Mouse (Mus musculus): ENCODE data around the gene Aldh4a1. TPM values are rescaled to one million over a fixed set of nuclear protein-coding genes. Genes with fewer than 3 reads are reported as not detected.

Aldh4a1 gene
- total RNA-seq, 2 experiments from 2014 or later, result 64.1 to 68.5 TPM

- intact Hi-C loops (cut with DNase I), result no loop called here
- DNase-seq (ENCODE audit: low spot score), result no peak
Observed at GRCm38 (mm10) chr4:139646916-139647315, 24.2 kb downstream of the Aldh4a1 start.

DNA sequence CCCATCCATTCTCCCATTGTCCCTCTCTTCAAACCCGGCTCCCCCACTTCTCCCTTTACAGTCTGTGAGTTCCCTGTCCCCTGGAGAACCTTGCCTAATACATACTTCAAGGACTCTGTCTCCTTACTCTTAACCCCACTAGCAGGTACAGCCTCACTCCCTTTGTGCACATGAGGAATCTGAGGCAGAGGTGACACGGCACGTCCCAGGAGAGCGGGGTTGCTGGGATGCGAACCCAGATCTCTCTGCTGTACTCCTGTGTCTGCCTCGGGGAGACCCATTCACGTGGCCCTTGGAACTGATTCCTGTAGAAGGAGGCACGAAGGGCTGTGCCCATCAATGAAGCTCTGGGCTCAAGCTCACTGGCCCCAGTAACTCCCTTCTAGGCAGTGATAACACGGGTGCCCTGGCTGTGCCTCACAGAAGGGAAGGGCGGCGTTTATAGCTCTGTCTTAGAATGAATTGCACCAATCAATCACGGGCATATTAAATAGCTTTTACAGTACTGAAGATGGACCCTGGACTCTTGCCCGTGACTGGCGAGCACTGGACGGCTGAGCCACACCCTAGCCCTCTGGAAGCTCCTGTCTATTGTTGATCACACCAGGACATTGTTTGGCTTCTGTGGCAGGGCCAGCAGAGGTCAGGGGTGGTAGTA is 27.5 kb downstream of the Aldh4a1 start:
- intact Hi-C loops (cut with DNase I), result no loop called here
- no peak for DNase-seq (ENCODE audit: low spot score)

DNA sequence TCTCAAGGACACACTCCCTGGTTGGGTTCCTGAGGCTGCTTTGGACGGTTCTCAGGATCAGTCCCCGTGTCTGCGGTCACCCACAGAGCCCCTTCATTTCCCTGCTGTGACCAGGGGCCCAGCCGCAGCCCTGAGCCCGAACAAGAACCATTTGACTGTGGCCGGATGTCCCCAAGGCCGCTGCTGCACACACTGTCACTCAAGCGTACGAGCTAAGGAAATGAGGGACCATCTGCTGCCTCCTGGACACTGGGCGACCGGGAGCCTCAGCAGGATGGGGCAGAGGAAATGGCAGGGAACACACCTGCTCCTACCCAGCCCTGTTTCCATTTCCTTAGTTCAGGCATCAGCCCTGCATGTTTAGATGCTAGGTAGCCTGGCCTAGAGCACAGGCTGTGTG is 28.2 kb downstream of the Aldh4a1 start:
- DNase-seq (ENCODE audit: low spot score), result no peak
- intact Hi-C loops (cut with DNase I), result no loop called here

DNA sequence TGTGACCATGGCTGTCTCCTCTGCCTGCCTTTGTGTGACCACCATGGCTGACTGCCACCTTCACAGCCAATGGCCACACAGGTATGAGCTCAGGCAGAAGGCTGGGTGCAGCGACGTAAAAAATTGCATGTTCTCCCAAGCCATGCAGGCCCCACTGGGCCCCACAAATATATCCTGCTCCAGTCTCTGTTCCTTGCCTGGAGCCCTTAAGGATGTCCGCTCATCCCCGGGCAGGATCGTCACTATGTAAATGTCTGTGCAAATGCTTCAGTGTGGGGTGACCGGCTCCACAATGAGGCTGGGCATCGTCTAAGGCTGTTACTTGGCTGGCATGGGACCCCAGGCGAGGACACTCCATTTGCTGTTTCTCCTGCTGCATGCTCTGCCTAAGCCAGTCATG is 30.6 kb downstream of the Aldh4a1 start, which contains the start of gene Tas1r2:
Gene Tas1r2 (plus strand): TSS at position 301 of the 400 bp plus-strand sequence.
- intact Hi-C loops (cut with DNase I), result no loop called here
- DNase-seq (ENCODE audit: low spot score), result no peak

- intact Hi-C loops (cut with DNase I), result no loop called here
- no peak for DNase-seq (ENCODE audit: low spot score)
Observed at GRCm38 (mm10) chr4:139661897-139662296, 39.2 kb downstream of the Aldh4a1 start.

DNA sequence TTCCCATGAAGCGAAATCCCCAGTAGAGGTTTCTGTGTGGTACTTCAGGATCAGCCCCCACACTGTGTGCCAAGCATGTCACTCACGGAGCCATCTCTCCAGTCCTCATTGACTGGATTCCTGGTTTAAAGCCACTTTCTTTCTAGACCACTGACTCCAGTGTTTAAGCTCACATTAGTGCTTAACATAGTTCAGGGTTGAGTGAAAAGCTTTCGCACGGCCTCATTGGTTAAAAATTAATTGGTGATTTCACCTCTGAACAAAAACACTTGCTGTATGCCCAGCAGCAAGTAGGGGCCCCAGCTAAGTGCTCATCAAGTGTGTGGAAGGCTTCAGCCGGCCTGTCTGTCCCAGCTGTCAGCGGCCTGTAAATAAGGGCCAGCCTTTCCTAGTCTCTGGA is 45.0 kb downstream of the Aldh4a1 start:
- no peak for DNase-seq (ENCODE audit: low spot score)
- intact Hi-C loops (cut with DNase I), result no loop called here

DNA sequence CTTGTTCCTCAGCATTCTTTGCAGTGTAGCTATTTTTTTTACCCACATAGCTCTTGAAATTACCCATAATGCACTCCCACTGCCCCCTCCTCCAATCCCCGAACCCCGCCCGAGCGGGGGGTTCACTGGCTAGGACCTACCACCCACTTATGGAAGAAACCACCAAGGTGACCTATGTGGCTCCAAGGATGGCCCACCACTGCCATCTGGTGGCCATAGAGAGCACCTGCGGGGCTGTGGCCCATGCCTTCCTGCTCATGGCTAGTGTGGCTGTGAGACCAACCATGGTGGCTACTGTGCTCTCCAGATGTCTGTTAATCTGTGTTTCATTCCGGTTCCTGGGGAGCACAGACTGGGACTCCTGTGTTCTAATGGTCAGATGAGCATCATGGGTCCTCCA is 47.2 kb downstream of the Aldh4a1 start:
- no peak for DNase-seq (ENCODE audit: low spot score)
- intact Hi-C loops (cut with DNase I), result loop anchor here (2.0 kb wide), 1 partner anchor 25 kb away; no protein-coding TSS in a partner anchor

DNA sequence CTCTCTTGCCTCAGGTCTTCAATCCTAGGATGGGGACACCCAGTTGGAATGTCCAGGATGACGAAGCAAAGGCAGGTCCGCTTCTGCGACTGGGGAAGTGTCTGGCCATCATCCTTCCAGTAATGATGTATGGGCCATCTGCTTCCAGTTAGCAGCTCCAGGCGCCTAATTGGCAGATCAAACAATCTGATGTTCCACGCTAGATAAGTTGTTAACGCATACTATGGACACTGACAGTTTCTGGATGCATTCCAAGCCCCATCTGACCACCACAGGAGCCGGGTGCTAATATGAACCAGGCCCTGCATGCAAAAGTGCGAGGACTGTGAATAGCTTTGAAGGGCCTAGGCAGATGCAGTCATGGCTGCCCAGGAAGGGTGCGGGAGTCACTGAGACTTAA is 53.0 kb downstream of the Aldh4a1 start:
- intact Hi-C loops (cut with DNase I), result no loop called here
- no peak for DNase-seq (ENCODE audit: low spot score)

- DNase-seq (ENCODE audit: low spot score), result no peak
Observed at GRCm38 (mm10) chr4:139683728-139684638, 61.3 kb downstream of the Aldh4a1 start.

GRCm38 (mm10) chr4:139684639-139685017 is 62.0 kb downstream of the Aldh4a1 start:
- intact Hi-C loops (cut with DNase I), result loop anchor here (1.0 kb wide), 1 partner anchor 174 kb away; no protein-coding TSS in a partner anchor
- no peak for DNase-seq (ENCODE audit: low spot score)

More at GRCm38 (mm10) chr4:139683728-139684638, 61.3 kb downstream of the Aldh4a1 start:
- intact Hi-C loops (cut with DNase I), result loop anchor here (1.0 kb wide), 1 partner anchor 174 kb away; no protein-coding TSS in a partner anchor

GRCm38 (mm10) chr4:139688058-139688457 is 65.4 kb downstream of the Aldh4a1 start:
- intact Hi-C loops (cut with DNase I), result no loop called here
- DNase-seq (ENCODE audit: low spot score), result no peak

DNA sequence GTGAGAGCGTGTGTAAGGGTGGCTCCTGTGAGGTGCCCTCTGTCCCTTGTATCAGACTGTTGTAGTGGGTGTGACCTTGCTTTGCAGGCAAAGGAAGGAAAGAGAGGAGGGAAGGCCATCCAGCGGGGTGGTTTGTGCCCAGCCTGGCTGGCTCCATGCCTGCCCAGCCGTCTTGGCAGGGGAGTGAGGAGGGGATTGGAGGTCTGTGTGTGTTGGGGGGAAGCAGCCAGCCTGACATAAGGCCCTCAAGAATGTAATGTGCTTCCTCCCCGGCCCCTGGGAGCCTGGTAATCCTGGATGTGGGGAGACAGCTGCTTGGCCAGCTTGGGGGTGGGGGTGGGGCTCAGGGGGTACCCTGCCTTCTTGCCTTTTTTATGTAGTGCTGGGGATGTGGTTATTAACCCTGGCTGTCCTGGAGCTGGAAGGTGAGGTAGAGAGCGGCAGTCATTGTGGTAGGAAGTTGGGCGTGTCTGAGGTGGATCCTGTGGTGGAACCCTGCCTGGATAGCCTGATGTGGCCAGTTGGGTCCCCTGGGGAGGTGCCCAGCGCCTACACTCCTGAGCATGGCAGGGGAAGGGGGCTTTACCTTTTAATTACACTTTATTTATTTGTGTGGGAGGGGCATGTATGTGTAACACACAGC is 67.1 kb downstream of the Aldh4a1 start:
- DNase-seq (ENCODE audit: low spot score), result no peak
- intact Hi-C loops (cut with DNase I), result no loop called here

DNA sequence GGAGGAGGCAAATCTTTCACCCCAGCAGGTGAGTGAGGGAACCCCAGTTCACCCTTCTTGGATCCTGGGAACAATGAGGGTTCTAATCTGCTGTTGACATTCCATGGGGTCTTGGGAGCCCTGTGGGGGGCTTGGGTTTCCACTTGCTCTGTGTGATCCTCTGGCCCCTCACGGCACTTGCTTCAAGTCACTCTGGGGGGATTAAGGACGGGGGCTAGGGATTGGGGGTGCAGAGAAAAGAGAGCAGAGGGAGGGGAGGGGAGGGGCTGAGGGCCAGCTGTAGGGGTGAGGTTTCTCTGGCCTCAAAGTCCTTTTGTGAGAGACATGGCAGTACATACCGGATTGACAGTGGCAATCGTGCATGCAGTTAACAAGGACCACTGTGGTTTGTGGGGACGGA is 70.6 kb downstream of the Aldh4a1 start:
- DNase-seq (ENCODE audit: low spot score), result no peak
- intact Hi-C loops (cut with DNase I), result no loop called here

GRCm38 (mm10) chr4:139697755-139698154 is 75.1 kb downstream of the Aldh4a1 start:
- no peak for DNase-seq (ENCODE audit: low spot score)
- intact Hi-C loops (cut with DNase I), result no loop called here

DNA sequence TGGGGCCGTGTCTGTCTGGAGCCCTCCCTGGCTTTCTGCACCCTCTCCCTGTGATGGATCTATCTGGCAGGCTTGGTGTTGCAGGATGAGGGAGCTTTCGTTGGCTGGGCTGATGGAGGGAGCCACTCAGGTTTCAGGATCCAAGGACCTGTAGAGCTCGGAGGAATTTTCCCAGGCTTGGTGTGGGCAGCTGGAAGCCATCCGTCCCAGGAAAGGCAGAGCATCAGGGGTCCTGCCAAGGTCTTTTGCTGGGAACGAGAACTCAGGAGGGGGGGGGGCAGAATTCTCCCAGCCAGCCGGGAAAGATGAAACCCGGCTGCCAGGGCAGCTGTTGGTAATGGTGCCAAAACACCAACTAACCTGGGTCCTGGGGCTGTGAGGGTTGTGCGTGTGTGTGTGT is 75.9 kb downstream of the Aldh4a1 start:
- intact Hi-C loops (cut with DNase I), result no loop called here
- DNase-seq (ENCODE audit: low spot score), result no peak

Small RNA genes within 50 kb of the gene (microRNA-seq; reads per million reads assigned to microRNA genes)
- gene Gm25571 (not detected), gene Mir7020 (not detected)

Other genes starting within 250 kb of the Aldh4a1 start
- 1 to 10 TPM; 5.5 to 6.0 TPM for gene Iffo2, start 92.3 kb upstream of the Aldh4a1 start, total RNA-seq (2021)
- not detected for gene Gm21969, start 19.7 kb upstream of the Aldh4a1 start, total RNA-seq (2021)
- gene Tas1r2, start 30.7 kb downstream of the Aldh4a1 start, total RNA-seq (2021), result not detected
- not detected for gene Pax7, start 210.7 kb downstream of the Aldh4a1 start, total RNA-seq (2021)